Mouse (Mus musculus) adrenal gland, adult (tissue): ENCODE measurements at regions not wholly inside any gene's neighbourhood (a gene's known extent, or its start where the extent isn't known, plus 50 kb on each side); places are given as distances from the start of the nearest gene placed in this dataset.

Experiments used
- DNase-seq, 2 experiments: peaks; one replicate each; pipeline ENCODE4 v3.0.0; 2022 to 2023; ENCODE audit warnings: low spot score in 1 of 2; ENCODE audit not compliant: inconsistent age in 2 of 2

DNA sequence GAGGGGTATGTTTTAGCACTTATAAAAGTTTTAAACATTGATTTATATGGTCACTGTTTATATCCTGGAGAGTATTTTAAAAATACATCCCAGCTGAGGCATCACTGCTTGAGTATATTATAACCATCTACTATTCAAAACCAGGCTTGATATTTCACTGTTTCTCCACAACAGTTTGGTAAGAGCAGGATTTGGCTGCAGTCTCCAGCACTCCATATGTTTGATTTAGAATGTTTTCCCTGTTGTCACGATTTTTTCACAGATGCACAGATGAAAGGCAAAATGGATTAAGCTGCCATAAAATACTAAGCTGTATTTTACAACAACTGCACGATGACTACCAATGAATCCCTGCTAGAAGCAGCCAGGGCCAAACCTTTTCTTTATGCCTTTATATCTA lies 166.6 kb downstream of the Cox7b2 start:
- no peak for DNase-seq

DNA sequence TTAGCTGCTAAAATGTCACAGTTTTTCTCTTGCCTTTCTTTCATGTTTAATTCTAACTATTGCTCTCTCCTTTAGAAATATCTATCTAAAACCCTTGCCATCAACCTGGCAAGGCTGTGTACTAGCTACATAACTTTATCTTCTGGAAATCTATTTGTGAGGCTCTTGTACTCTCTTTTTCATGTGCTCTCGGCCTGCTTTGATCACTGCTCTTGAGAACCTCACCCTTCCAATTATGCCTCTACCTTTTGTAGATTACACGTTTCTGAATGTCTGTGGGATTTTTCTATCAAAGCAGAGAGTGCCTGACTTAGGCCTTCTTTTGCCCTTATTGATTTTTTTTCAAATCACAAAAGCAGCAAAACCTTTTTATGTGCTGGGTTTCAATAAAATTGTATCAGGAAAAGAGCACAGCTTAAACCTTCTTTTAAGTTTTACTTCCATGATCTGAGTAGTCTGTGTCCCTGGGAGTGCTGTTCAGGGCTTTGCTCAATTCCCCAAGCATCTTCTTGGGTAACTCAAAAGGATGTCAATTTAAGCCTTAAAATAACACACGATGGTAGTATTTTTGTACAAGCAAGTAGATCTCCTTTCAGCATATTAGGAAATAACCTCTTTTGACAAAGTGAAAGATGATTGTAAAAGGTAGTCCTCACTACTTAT lies 181.7 kb downstream of the Cox7b2 start:
- DNase-seq: no peak

DNA sequence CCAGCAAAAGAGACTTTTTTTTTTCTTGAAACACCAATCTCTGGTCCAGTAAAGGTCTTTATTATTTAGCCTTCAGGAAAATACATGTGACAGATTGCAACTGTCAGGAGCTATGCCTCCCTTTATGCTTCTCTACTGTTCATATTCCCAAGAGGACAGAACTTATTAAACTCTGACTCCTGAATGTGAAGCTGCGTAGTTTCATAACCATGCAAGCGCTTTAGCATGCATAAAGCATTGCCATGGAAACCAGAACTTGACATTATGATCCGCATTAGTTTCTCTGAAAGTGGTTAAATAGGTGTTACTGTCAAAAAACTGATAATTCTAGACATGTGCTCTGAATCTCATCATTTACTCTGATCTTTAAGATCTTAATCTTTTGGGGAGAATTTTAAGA lies 206.5 kb downstream of the Cox7b2 start:
- DNase-seq: no peak

DNA sequence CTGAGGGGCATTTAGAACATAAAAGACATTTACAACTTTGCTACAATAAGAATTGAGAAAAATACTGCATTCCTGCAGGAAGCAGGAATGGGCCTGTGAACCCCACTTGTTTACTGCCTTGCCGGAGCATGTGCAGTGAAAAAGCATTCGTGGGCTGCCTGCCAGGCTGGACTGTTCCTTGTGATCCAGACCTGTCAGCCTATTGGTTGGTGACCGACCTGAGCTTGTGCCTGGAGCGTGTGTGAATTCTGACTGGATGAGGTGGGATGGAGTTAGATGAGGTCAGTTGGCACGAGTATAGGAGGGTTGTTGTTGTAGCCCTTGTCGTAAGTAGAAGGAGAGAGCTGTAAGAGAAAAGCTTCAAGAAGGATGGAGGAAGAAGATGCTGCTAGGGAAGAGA lies 213.8 kb upstream of the Gabra2 start:
- DNase-seq: no peak

GRCm38 (mm10) chr5:71262202-71262883 lies 166.7 kb upstream of the Gabra2 start:
- no peak for DNase-seq

DNA sequence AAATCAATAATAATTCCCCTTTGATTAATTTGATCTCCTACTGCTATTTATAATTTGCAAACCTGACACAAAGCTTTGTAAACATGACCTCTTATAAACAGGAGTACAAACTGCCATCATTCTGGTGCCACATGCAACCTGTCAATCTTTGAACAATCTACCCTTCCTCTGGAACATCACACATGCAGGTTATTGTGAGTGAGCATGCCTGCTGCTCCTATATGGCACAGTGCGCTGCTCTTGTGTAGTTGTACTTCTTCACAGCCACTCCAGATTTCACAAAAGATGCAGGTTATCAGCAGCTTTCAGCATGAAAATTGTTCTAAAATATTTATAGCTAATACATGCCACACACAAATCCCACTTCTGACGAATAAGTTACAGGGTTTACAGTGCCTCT lies 153.6 kb upstream of the Gabra2 start:
- DNase-seq: no peak

GRCm38 (mm10) chr5:71248318-71249135 lies 152.9 kb upstream of the Gabra2 start:
- no peak for DNase-seq

DNA sequence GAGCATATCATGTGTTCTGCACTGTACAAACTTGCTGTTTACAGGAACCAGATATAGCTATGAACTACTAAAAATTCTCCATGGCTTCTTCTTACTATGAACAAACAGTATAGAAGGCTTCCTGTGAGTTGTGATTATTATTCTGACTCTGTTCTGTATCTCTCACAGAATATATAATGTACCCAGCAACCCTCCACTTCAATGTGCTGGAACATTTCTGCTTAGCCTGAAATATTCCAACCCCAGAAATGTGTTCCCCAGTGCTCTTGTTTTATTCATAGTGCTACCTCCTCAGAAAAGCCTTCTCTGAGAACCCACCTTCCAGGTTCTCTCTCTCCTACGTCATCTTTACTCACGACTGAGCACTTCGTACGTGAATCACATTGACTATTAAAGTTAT lies 132.0 kb upstream of the Gabra2 start:
- DNase-seq: no peak

DNA sequence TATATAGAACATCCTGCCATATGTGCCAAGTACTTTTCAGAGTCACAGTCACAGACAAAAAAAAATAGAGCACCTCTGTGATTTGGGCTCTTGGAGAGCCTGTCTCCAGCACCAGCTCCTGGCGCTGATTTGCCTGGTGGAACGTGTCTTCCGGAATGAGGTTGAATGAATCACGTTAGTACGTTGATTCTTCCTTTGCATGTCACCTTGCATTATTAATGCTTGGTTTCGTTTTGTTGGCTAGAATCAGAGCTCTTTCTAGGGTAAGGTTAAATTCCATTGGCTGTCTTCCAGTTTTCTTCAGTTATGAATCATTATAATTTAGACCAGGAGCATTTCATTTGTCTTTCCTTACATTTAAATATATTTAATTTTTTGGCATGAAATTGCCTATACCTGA lies 105.2 kb upstream of the Gabra2 start:
- peak in 1 of 2 experiments; percentile 23 for DNase-seq

- no peak for DNase-seq
These were observed 81.7 kb upstream of the Gabra2 start for GRCm38 (mm10) chr5:71177316-71177715.

DNA sequence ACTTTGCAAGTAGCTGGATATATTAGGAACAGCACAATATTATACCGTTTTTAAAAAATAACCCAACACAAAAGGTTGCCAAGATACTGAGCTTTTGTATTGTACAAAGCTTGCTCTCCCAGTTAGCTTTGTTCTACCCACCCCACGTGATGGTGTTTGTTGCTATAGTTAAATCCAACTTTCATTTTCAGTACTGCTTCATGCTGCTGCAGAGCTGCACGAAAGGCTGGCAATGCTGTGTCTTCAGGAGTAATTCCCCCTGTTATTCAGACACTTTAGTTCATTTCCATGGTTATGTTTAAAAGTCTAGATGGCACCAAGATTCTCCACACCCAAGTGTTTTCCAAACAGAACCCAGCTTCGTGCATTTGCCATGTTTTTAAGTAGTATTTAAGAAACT lies 74.7 kb upstream of the Gabra2 start:
- DNase-seq: no peak
